Mouse (Mus musculus): ENCODE measurements around the gene Fam198b. TPM values are rescaled to one million over a fixed set of nuclear protein-coding genes. Genes with fewer than 3 reads are reported as not detected.
A peak's percentile ranks its signal among the peaks of the same experiment; 100 is the strongest.

Gene Fam198b
- total RNA-seq, 2 experiments from 2014 or later = 8.8 to 10.4 TPM

DNA sequence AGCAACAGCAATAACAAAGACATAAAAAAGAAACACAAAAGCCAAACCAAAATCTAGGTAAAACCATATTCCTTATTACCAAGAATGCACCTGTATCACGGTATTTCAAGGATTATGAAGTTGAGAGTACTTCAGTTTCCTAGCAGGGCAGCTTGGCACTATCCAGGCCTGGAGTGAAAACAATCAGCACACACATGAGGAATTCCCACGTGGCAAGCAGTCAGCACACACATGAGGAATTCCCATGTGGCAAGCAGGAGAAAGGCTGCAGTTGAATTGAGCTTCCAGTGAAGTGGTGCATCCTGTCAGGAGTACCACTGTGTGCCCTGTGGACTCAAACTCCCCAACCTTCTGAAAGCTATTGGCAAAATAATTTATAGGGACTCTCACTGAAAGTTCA lies 2.7 kb upstream of the Fam198b start:
- DNase-seq (ENCODE audit: low spot score in 2 of 2) = no peak
- intact Hi-C loops (cut with DNase I) = loop anchor here (10.0 kb wide), 2 partner anchors 93 to 923 kb away; partner anchors contain the start of gene Gria2

DNA sequence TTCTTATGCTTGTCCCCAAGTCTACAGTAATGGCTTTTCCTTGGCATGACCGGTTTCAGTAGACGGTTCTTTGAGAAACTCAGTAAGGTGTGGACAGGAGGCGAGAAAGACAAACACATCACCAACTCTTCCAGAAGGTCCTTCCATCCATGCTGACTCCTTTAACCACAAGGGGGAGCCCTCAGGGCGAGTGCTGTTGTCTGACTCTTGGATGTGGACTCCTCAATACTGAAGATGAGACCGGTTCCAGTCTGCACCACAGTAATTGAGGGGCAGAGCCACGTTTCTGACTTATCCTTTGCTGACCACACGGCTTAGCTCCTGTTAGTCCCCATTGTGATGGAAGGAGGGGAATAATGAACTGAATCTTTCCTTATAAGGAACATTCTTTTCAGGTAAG lies 1.2 kb upstream of the Fam198b start:
- intact Hi-C loops (cut with DNase I) = loop anchor here (10.0 kb wide), 2 partner anchors 92 to 922 kb away; partner anchors contain the start of gene Gria2
- DNase-seq (ENCODE audit: low spot score in 2 of 2) = peak; percentile 64 to 78

DNA sequence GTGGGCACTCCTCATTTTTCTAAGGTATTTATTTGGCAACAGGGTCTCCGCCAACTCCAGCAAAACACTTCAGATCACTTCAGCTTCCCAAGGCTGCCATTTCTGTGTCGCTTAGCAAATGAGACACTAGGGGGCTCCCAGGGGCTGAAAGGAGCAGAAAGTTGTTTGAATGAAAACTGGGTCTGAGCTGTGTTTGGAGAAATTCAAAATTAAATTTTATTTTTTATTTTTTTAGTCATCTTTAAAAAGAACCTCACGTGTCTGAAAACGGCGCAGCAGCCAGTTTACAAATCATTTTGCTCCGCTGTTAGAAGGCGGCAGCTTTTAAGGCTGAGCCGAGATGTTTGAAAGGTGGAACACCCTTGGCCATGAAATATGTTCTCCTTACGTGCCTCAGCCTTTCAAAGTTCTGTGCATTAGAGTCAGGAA lies 442 bp downstream of the Fam198b start:
- DNase-seq (ENCODE audit: low spot score in 2 of 2) = peak; percentile 71 to 84
- intact Hi-C loops (cut with DNase I) = loop anchor here (1.0 to 10.0 kb wide), 3 partner anchors 90 to 920 kb away; partner anchors contain the start of gene Gria2

DNA sequence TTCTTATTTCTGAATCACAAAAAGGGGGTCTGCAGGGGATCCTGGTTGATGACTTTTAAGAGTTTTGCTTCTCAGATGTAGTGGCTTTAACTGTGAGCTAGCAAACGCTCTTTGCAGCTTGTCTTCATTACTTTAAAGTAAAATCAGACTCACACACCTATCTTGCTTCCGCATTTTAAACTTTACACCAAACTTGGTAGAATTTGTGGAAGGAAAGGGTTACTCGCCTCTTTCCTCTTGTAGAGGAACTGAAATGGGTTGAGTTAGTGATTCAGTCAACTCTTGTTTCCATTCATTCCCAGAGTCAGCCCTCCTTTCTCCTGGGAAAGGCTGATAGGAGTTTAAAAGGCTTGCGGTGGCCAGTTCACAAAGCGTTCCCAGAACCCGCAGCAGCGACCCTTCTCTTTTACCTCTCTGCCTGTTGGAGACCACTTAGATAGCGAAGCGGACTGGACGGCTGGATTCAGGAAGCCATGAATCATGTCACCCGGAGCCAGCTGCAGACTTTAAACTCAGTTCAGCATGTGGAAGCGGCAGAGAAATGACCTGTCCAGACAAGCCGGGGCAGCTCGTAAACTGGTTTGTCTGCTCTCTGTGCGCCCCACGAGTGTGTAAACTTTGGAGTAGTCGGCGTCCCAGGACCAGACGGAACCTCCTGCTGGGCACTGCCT lies 1.5 kb downstream of the Fam198b start:
- intact Hi-C loops (cut with DNase I) = loop anchor here (10.0 kb wide), 2 partner anchors 89 to 919 kb away; partner anchors contain the start of gene Gria2
- no peak for DNase-seq (ENCODE audit: low spot score in 2 of 2)

DNA sequence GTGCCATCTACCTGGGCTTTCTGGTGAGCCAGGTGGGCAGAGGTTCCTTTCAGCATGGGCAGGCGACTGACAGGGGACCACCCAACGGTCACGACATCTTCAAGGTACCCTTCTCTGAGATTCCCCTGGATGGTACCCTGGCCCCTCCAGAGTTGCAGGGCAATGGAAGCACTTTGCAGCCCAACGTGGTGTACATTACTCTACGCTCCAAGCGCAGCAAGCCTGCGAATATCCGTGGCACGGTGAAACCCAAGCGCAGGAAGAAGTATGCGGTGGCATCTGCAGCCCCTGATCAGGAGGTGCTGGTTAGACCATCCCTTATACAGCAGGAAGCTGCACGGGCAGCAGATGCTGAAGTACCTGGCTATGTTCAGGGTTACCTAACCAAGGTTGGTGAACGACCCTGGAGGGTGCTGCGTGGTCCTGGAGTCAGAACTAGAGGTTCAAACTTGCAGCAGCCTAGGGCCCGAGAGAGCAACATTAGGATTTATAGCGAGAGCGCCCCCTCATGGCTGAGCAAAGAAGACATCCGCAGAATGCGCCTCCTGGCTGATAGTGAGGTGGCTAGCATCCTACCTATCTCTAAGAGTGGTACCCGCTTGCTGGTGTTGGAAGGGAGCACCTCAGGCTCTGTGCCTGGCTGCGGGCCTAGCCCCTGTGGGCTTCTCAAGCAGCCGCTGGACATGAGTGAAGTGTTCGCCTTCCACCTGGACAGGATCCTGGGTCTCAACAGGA lies 2.2 kb downstream of the Fam198b start:
- peak in 1 of 2 experiments; percentile 36 for DNase-seq (ENCODE audit: low spot score in 2 of 2)
- intact Hi-C loops (cut with DNase I) = loop anchor here (10.0 kb wide), 2 partner anchors 88 to 918 kb away; partner anchors contain the start of gene Gria2

DNA sequence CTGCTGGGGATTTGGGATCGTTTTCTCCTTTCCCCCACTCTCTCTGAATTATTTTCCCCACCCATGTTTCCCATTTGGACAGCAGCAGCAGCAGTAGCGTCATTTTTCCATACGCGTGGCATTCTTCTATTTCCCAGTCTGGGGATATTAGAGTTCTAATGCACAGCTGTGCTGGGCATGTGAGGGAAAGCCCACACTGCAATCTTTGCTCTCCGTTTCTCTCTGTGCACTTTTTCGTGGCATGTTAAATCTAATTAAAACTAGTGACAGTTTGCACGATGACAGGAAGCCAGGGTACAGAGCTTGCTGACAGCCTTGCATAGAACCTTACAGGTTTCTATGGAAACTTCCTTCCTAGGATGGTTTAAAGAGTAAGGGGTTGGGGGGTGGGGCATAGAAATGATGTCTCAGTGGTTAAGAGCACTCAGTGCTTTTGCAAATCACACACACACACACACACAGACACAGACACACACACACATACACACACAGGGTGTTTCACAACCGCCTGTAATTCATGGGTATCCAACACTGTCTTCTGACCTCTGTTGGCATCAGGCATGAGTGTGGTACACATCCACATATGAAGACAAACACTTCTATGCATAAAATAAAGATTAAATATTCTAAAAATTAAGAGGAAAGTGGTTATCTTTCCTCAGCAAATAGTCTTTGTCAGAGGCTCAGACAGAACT lies 3.0 kb downstream of the Fam198b start:
- peak in 1 of 2 experiments; percentile 39 for DNase-seq (ENCODE audit: low spot score in 2 of 2)
- intact Hi-C loops (cut with DNase I) = loop anchor here (10.0 kb wide), 2 partner anchors 87 to 917 kb away; partner anchors contain the start of gene Gria2

DNA sequence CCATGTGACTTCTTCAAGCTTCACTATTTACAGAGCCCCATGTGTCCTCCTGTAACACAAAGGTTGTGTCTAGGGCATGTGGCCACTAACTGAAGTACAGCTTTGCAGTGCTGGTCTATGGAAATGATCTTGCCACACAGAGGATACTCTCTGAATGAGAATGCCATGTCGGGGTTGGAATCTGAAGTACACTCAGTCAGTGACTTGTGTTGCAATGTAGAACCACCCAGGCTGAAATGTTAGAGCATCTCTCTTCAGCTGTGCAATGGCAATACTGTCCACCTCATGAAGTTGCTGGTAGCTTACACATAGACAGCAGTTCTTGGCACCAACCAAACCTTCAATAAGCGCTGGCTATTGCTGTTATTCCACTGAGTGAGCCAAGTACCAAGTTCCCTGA lies 3.6 kb downstream of the Fam198b start:
- intact Hi-C loops (cut with DNase I) = loop anchor here (10.0 kb wide), 2 partner anchors 87 to 917 kb away; partner anchors contain the start of gene Gria2
- no peak for DNase-seq (ENCODE audit: low spot score in 2 of 2)

DNA sequence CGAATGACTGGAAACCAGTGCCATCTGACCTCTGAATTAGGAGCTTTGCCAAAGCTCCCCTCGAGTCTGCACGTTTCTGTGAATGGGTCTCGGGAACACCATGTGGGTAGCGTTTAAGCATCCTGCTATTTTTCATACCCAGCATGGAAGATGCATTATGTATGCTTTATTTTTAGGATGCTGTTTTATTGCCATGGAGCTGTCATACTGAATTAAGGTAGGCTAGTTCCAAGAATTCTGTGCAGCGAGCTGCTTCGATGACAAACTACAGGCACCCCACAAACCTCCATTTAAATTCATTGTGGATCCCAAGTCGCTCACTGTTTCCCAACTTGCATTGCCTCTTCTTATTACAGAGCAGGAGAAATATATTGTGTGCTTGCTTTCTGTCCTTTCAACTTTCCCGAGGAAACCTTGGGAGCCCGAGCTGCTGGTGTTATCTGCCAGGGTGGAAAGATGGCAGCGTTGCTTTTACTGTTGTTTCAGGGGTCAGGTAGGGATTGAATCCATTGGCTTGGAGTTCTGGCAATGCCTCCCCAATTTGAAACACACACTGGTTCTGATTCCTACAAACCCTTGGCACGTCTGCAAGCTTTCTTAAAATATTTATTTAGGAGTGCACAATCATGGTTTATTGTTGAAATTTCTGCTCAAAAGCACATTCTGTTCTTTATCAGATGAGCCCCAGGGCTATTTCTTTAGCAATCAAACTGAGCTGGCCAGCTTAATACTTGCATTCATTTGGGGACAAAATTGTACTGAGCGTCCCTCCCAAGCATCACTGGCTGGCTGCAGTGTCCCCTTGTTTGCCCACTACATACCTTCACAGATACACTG lies 13.4 kb downstream of the Fam198b start:
- intact Hi-C loops (cut with DNase I) = no loop called here
- DNase-seq (ENCODE audit: low spot score in 2 of 2) = peak; percentile 35 to 73

DNA sequence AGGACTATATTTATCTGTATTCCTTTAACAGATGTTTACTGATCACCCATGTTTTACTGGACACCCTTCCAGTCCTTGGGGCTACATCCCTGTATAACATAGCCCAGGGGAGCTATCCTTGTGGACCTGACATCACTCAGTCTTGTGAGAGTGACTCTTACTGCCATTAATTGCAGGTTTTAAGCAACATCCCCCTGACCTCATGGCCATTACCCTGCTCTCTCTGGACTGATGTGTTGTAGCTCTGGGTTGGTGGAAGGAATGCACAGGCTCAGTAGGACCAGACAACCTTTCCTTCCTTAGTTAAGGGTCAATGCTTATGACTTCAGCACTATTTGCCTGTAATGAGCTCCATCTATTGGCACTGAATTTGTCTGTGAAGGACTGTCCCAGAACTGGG lies 14.2 kb downstream of the Fam198b start:
- intact Hi-C loops (cut with DNase I) = no loop called here
- DNase-seq (ENCODE audit: low spot score in 2 of 2) = no peak

DNA sequence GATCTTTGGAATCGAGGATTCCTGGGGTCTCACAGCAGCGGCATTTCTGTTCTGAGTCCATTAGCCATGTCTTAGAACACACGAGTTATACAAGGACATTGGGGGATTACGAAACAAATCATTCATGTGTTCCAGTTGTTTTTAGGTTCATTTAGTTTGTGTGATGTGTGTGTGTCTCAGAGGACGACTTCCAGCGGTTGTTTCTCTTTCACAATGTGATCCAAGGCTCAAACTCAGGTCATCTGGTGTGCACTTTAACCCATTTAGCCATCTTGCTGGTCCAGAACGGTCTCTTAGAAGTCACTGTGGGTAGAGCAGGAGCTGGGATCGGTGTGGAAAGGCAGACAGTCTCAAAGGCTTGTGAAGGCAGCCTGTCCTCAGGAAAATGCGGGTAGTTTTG lies 15.6 kb downstream of the Fam198b start:
- no peak for DNase-seq (ENCODE audit: low spot score in 2 of 2)

DNA sequence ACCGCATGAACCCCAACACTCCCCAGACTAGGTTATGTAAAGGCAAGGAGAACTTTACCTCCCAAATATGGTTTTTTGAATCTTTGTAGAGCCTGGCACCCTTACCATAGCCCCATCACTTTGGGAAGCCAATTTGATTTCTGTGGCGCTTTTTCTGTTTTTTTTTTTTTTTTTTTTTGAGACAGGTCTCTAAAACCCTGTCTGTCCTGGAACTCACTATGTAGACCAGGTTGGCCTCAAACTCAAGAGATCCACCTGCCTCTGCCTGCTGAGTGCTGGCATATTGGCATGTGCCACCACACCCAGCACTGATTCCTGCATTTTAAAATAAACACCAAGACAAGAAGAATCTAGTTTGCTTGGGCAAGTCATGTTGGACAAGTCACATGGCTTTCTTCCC lies 16.2 kb downstream of the Fam198b start:
- DNase-seq (ENCODE audit: low spot score in 2 of 2) = no peak
- intact Hi-C loops (cut with DNase I) = no loop called here

More for the DNA sequence above, 15.6 kb downstream of the Fam198b start:
- intact Hi-C loops (cut with DNase I) = no loop called here

DNA sequence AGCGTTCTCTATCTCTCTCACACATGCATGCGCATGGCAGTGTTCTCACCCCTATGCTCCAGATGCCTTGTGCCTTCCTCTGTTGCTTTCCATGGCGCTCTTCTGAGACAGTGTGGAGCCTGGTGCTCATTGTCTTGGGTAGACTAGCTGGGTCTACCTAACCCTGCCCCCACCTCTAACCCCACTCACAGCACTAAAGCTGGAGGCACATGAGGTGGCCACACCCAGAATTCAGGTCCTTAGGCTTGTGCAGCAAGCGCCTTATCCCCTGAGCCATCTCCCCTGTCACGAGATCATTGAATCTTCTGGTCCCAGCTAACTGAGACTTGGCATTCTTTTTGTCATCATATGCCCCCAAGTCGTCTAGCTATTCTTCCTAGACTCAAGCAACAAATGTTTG lies 17.0 kb downstream of the Fam198b start:
- intact Hi-C loops (cut with DNase I) = no loop called here
- no peak for DNase-seq (ENCODE audit: low spot score in 2 of 2)

DNA sequence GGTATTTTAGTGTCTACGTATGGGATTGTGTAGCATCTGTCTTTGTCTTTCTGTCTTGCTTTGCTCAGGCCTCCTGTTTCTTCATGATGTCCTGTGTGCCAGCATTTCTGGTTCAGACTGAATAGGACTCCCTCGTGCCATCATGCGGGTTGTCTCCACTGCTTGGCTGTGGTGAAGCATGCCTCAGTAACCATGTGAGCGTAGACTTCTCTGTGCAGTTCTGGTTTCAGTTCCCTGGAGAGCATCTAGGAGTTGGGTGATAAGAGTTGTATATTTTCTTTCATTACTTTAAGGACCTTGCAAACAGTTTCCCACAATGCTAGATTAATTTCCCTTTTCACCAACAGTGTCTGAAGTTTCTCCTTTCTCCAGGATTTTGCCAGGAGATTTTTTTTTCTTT lies 17.4 kb downstream of the Fam198b start:
- DNase-seq (ENCODE audit: low spot score in 2 of 2) = no peak
- intact Hi-C loops (cut with DNase I) = no loop called here

DNA sequence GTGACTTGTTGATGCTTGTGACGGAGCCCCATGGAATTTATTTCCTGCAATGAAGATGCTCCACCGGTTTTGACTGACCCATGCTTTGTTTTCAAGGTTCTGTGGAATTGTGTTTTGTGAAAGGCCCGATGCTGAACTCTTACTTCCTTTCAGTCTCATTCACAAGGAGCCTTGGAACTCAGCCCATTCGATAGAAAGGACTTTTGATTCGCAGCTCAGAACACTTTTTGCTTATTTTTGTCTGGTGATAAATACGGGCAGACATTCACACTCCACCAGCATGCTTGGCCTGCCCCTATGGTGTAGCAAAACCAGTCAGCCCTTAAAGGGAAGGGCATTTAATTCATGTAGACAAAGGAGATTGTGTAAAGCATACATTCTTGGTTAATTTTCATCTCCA lies 19.5 kb downstream of the Fam198b start:
- intact Hi-C loops (cut with DNase I) = no loop called here
- no peak for DNase-seq (ENCODE audit: low spot score in 2 of 2)

DNA sequence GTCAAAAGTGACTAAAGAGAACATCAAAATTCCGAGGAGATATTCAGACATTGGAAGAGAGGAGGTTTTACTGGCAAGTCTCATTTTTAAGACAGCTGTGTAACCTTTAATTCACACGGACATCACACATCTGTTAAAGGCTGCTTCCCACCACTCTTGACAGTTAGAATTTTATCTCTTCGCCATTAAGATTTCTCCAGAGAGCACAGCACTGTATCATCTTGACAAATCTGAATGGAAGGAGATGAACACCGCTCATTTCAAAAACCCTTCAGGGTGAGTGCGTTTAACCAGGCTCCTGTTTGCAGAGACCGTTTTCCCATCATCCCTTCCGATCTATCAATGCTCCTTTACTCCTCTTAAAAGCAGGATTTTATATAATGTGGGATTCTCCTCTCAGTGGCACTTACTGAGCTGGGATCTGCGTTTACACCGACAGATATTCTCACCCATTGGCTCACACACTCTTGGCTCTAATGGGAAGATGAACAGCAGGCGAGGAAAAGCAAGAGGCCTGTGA lies 20.0 kb downstream of the Fam198b start:
- intact Hi-C loops (cut with DNase I) = no loop called here
- DNase-seq (ENCODE audit: low spot score in 2 of 2) = no peak

DNA sequence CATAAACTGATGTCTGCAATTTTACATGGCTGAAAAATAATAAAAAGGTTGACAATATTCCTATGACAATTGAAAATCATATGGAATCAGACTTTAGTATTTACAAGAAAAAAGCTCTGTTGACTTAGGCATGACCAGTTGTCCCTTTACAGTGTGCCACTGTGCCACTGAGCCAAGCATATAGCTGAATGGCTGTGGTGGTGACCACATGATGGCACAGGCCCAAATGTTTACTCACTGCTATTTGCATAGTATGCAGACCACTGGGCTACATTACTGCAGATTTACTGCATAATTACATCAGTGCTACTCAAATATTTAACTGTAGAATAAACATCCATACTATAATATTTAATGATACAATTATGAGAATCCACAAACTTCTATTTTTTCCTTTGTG lies 21.1 kb downstream of the Fam198b start:
- intact Hi-C loops (cut with DNase I) = no loop called here
- no peak for DNase-seq (ENCODE audit: low spot score in 2 of 2)

DNA sequence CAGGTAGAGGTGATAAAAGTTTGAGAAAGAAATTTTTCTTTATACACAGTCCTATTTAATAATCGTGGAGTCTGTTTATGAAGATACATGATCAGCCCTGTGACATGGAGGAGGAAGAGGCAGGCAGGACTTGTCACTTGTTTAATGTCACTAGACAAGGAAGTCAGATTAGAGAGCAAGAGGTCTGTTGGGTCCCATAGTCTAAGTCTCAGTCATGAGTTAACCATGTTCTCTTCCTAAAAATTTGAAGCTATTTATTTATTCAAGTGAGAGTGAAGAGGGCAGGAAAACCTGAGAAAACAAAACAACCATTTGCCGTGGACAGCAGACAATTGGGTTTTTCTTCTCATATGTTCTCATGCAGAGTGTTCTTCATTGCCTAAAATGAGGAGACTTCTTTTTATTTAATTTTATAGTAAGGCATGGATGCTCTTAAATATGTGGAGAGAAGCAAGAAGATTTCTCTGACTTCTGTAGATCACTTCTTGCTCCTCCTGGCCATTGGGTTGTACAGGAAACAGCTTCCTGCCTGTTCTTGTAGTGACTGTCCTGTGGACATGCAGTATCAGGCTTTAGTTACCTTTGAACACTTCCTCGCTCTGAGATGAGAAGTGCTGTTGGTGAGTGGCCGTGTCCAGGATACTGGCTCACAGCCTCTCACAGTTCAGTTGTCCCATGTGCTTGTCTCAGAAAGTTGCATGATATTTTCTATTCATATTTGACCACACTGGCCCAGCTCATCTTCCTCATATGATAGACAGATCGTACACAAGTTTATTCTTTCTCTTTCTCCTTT lies 22.1 kb downstream of the Fam198b start:
- DNase-seq (ENCODE audit: low spot score in 2 of 2) = no peak
- intact Hi-C loops (cut with DNase I) = no loop called here

DNA sequence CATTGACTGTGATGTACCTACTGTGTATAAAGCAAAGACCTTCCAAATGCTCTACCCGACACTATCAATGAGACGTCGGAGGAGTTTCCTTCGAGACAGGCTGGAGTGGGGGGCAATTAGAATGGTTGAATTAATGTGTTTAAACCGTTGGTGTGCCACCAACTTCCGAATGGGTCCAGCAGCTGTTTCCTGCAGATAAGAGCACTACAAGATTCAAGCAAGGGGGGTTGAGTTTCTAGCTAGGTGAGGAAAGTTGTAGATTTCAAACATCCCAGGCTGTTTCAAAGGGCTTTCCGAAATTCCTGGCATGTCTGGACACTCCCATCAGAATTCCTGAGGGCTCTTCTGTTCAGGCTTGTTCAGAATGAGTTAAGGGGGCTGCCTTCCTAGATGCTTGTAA lies 22.9 kb downstream of the Fam198b start:
- intact Hi-C loops (cut with DNase I) = no loop called here
- DNase-seq (ENCODE audit: low spot score in 2 of 2) = no peak

All from left cerebral cortex, postnatal 25 days (tissue).